Mouse (Mus musculus) mammary gland, adult 2 months (tissue): ENCODE results near the gene Inka1. TPM values are rescaled to one million over a fixed set of nuclear protein-coding genes. Genes with fewer than 3 reads are reported as not detected.

Source experiments
- polyA plus RNA-seq: library from polyadenylated mRNA; depleted of rRNA; stranded (reverse); fragments of >200 nt; gene quantifications from 2 replicates; pipeline ENCODE4 v1.2.3, GENCODE M21; 2012; ENCODE audit warnings: low replicate concordance; rRNA removed

Inka1 gene
- 31.5 and 37.3 TPM in 2 replicates for polyA plus RNA-seq

GRCm38 (mm10) chr9:107985131-107986119, at the start of gene Inka1:
Gene Inka1, minus strand, starts transcription at chr9:107985879.

GRCm38 (mm10) chr9:108001922-108002770, 16.5 kb upstream of the Inka1 start, which contains the start of gene Ip6k1:
Gene Ip6k1, plus strand, starts transcription at chr9:108002501.

GRCm38 (mm10) chr9:107996049-107996448, 10.4 kb upstream of the Inka1 start, which contains the start of gene Gm20662:
Gene Gm20662, plus strand, starts transcription at chr9:107996349.

GRCm38 (mm10) chr9:107992197-107992596, 6.5 kb upstream of the Inka1 start, which contains the start of gene Cdhr4:
Gene Cdhr4, plus strand, starts transcription at chr9:107992497.

GRCm38 (mm10) chr9:107982681-107983346, 2.9 kb downstream of the Inka1 start, which contains the start of gene Gm20661:
Gene Gm20661, plus strand, starts transcription at chr9:107983058.

GRCm38 (mm10) chr9:107975399-107976386, 10.0 kb downstream of the Inka1 start, which contains the start of gene Uba7:
Gene Uba7, plus strand, starts transcription at chr9:107975505.

GRCm38 (mm10) chr9:107949922-107950235, 35.8 kb downstream of the Inka1 start, which contains the start of gene Traip:
Gene Traip, plus strand, starts transcription at chr9:107950136.

GRCm38 (mm10) chr9:107935374-107935773, 50.3 kb downstream of the Inka1 start, which contains the start of gene Camkv:
Gene Camkv, plus strand, starts transcription at chr9:107935674.

Other genes with a start within 250 kb of the Inka1 start
- 75.3 and 160 TPM in 2 replicates for gene Rbm5, start 214.9 kb downstream of the Inka1 start, polyA plus RNA-seq
- gene Rbm6, start 112.6 kb downstream of the Inka1 start, polyA plus RNA-seq = 12.7 and 27.8 TPM in 2 replicates
- gene Mon1a, start 97.7 kb downstream of the Inka1 start, polyA plus RNA-seq = 37.2 and 51.7 TPM in 2 replicates
- gene Mst1r, start 79.0 kb downstream of the Inka1 start, polyA plus RNA-seq = 25.5 and 40.2 TPM in 2 replicates
- not detected in 2 replicates for gene Actl11, start 57.4 kb downstream of the Inka1 start, polyA plus RNA-seq
- gene Camkv, start 50.2 kb downstream of the Inka1 start, polyA plus RNA-seq = 0.09 and 0.12 TPM in 2 replicates
- 0.79 and 1.3 TPM in 2 replicates for gene Traip, start 35.7 kb downstream of the Inka1 start, polyA plus RNA-seq
- 138 and 151 TPM in 2 replicates for gene Uba7, start 10.4 kb downstream of the Inka1 start, polyA plus RNA-seq
- gene Gm20661, start 2.8 kb downstream of the Inka1 start, polyA plus RNA-seq = 0.19 and 0.40 TPM in 2 replicates
- gene Cdhr4, start 6.6 kb upstream of the Inka1 start, polyA plus RNA-seq = 3.2 and 4.0 TPM in 2 replicates
- gene Gm20662, start 10.5 kb upstream of the Inka1 start, polyA plus RNA-seq = 2.6 and 3.1 TPM in 2 replicates
- gene Ip6k1, start 16.6 kb upstream of the Inka1 start, polyA plus RNA-seq = 98.0 and 170 TPM in 2 replicates
- 14.5 and 16.3 TPM in 2 replicates for gene Gmppb, start 63.4 kb upstream of the Inka1 start, polyA plus RNA-seq
- gene Amigo3, start 67.3 kb upstream of the Inka1 start, polyA plus RNA-seq = 4.0 and 4.7 TPM in 2 replicates
- gene Mst1, start 94.6 kb upstream of the Inka1 start, polyA plus RNA-seq = 0.68 and 1.2 TPM in 2 replicates
- gene Rnf123, start 97.5 kb upstream of the Inka1 start, polyA plus RNA-seq = 126 and 148 TPM in 2 replicates
- gene Apeh, start 108.7 kb upstream of the Inka1 start, polyA plus RNA-seq = 115 and 155 TPM in 2 replicates
- 0.43 and 0.96 TPM in 2 replicates for gene Bsn, start 204.5 kb upstream of the Inka1 start, polyA plus RNA-seq